Mouse (Mus musculus) kidney, embryonic 14.5 days (tissue): ENCODE measurements around the gene Pcare. TPM values are rescaled to one million over a fixed set of nuclear protein-coding genes. Genes with fewer than 3 reads are reported as not detected.

Experiments used
- ATAC-seq: fragments of 200-750 bp; cut with Nextera tagmentation; 2 replicates; pipeline ENCODE4 v1.8.0; 2017; ENCODE audit warnings: moderate number of reproducible peaks, mild to moderate bottlenecking, moderate TSS enrichment, moderate library complexity; ENCODE audit not compliant: low FRiP score, low TSS enrichment
- H3K27ac ChIP-seq: fragments of 300-500 bp; sonication (generic); 2 replicates; pipeline ENCODE4 v1.5.1; 2014; ENCODE audit warnings: low read depth, mild to moderate bottlenecking, low read length, moderate library complexity, mixed read lengths
- H3K27me3 ChIP-seq: fragments of 300-500 bp; sonication (generic); 2 replicates; pipeline ENCODE4 v1.6.1; 2014; ENCODE audit warnings: mild to moderate bottlenecking, low read length; ENCODE audit not compliant: control insufficient read depth, insufficient read depth
- H3K36me3 ChIP-seq: fragments of 300-500 bp; sonication (generic); 2 replicates; pipeline ENCODE4 v1.6.1; 2014; ENCODE audit warnings: low read length, mixed read lengths; ENCODE audit not compliant: control insufficient read depth, insufficient read depth
- H3K4me1 ChIP-seq: fragments of 300-500 bp; sonication (generic); 2 replicates; pipeline ENCODE4 v1.6.1; 2014; ENCODE audit warnings: low read length, mixed read lengths; ENCODE audit not compliant: control insufficient read depth, insufficient read depth
- H3K4me2 ChIP-seq: fragments of 300-500 bp; sonication (generic); replicated peaks from 2 replicates; pipeline ENCODE4 v1.6.1; 2014; ENCODE audit warnings: low read depth, mild to moderate bottlenecking, low read length
- H3K4me3 ChIP-seq: fragments of 300-500 bp; sonication (generic); 2 replicates; pipeline ENCODE4 v1.5.1; 2014; ENCODE audit warnings: mild to moderate bottlenecking, low read length
- H3K9ac ChIP-seq: fragments of 300-500 bp; sonication (generic); 2 replicates; pipeline ENCODE4 v1.6.1; 2014; ENCODE audit warnings: low read depth, mild to moderate bottlenecking, low read length, moderate library complexity
- H3K9me3 ChIP-seq: fragments of 300-500 bp; sonication (generic); 2 replicates; pipeline ENCODE4 v1.6.1; 2016; ENCODE audit warnings: low read length; ENCODE audit not compliant: control insufficient read depth
- WGBS: fragments of 180-500 bp; shearing (Covaris S2); extraction: QIAGEN DNeasy Blood & Tissue Kit; methylation state at CpG from one replicate; pipeline ENCODE4 v1.1.7; 2014; 5-methylcytosine and 5-hydroxymethylcytosine counted together
- polyA plus RNA-seq: library from polyadenylated mRNA; unstranded; fragments of >200 nt; fragmentation: Nextera tagmentation; extraction: Ambion mirVana; gene quantifications from 2 replicates; pipeline ENCODE4 v1.2.1, GENCODE M21; 2014

The Pcare gene
- polyA plus RNA-seq, 1 experiment from 2014 or later = not detected

- Histone ChIP-seq H3K4me2 (no peak overlapping the region), H3K27me3 (no peaks in the 10 kb centered on the region), H3K36me3 (no peaks in the 10 kb centered on the region), H3K9ac (no peak overlapping the region), H3K27ac (no peak overlapping the region), H3K9me3 (no peaks in the 10 kb centered on the region), H3K4me3 (no peak overlapping the region), H3K4me1 (peaks cover 15% of the 10 kb centered on the region)
- WGBS = 42% methylated on average over 15 of the region's 15 CpGs
- ATAC-seq = no peak
Observed at GRCm38 (mm10) chr17:71695716-71696315, 56.9 kb downstream of the Pcare start.

GRCm38 (mm10) chr17:71695151-71695550 is 57.5 kb downstream of the Pcare start:
- peaks cover 15% of the 10 kb centered on the region for H3K4me1 ChIP-seq
- no peak overlapping the region for H3K4me2 ChIP-seq
- ATAC-seq = no peak
- no peak overlapping the region for H3K9ac ChIP-seq
- 85% methylated on average over 8 of the region's 8 CpGs for WGBS
- H3K4me3 ChIP-seq = no peak overlapping the region
- H3K9me3 ChIP-seq = no peaks in the 10 kb centered on the region
- H3K27me3 ChIP-seq = no peaks in the 10 kb centered on the region
- no peaks in the 10 kb centered on the region for H3K36me3 ChIP-seq
- H3K27ac ChIP-seq = no peak overlapping the region

GRCm38 (mm10) chr17:71693780-71694179 is 58.9 kb downstream of the Pcare start:
- Histone ChIP-seq H3K27me3 (no peaks in the 10 kb centered on the region), H3K4me1 (peaks cover 15% of the 10 kb centered on the region), H3K9me3 (no peaks in the 10 kb centered on the region), H3K4me3 (no peak overlapping the region), H3K9ac (no peak overlapping the region), H3K36me3 (no peaks in the 10 kb centered on the region), H3K27ac (no peak overlapping the region), H3K4me2 (no peak overlapping the region)
- 43% methylated on average over 8 of the region's 8 CpGs for WGBS
- peak; percentile 15; the same call in 1 of the 2 replicates for ATAC-seq

Other genes starting within 250 kb of the Pcare start
- gene Ndc80, start 226.0 kb downstream of the Pcare start, polyA plus RNA-seq = 56.6 and 57.1 TPM in 2 replicates
- 0.66 and 1.5 TPM in 2 replicates for gene Spdya, start 200.8 kb downstream of the Pcare start, polyA plus RNA-seq
- 75.7 and 121 TPM in 2 replicates for gene Wdr43, start 137.0 kb downstream of the Pcare start, polyA plus RNA-seq
- 0.27 and 0.32 TPM in 2 replicates for gene Togaram2, start 79.6 kb downstream of the Pcare start, polyA plus RNA-seq
- 6.7 and 7.4 TPM in 2 replicates for gene Clip4, start 15.6 kb upstream of the Pcare start, polyA plus RNA-seq